14 mouse cellular contexts compared by ENCODE assay signal in the genomic region with DNA sequence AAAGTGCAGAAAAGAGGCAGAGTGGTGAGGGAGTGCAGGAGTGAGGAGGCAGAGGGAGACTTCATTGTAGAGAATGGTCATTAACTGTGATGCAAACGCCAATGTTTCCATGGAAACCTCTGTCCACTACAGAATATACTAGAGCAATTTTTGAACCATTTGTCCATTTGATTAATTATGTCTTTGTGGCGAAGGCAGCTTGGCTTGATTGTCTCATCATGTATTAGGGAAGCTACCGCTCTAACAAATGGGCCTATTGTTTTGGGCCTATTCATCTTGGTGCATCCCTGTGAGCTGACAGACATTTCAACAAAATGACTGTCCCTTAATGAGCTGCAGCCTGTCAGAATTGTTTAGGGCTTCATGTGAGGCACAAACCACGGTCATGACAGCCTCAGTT.
DNase-seq lines count a peak whose midpoint lies in the region; ATAC-seq and TF ChIP-seq lines count a peak whose summit lies in the region.
"Had no signal": no experiment of that assay in that cellular context is flagged by ENCODE, and none has a peak within 500 bp of the region (broad histone marks: within the 10 kb centered on the region; RNA-seq: fewer than 3 reads in every experiment).

No protein-coding gene starts in this region.

- TF ChIP-seq CTCF in midbrain, postnatal 0 days (IDR thresholded peaks at IDR 0.05): no peak

- no peaks in the 10 kb centered on the region for H3K36me3 ChIP-seq in midbrain, embryonic 11.5 days (ENCODE audit: control insufficient read depth, insufficient read depth, low read length)
- H3K36me3 ChIP-seq in midbrain, embryonic 10.5 days: no peaks in the 10 kb centered on the region
- no peaks in the 10 kb centered on the region for H3K36me3 ChIP-seq in hindbrain, embryonic 12.5 days
- no peaks in the 10 kb centered on the region for H3K36me3 ChIP-seq in midbrain, postnatal 0 days (ENCODE audit: insufficient read depth, low read length)
- no peaks in the 10 kb centered on the region for H3K36me3 ChIP-seq in liver, embryonic 12.5 days
- no peaks in the 10 kb centered on the region for H3K36me3 ChIP-seq in kidney, embryonic 16.5 days (ENCODE audit: insufficient read depth, low read length)
- H3K36me3 ChIP-seq: G1E; limb, embryonic 12.5 days had no signal

- H3K9me3 ChIP-seq in midbrain, embryonic 11.5 days (ENCODE audit: control insufficient read depth, low read length): no peaks in the 10 kb centered on the region
- no peaks in the 10 kb centered on the region for H3K9me3 ChIP-seq in midbrain, embryonic 10.5 days (replicated peaks)
- H3K9me3 ChIP-seq in hindbrain, embryonic 12.5 days (replicated peaks): no peaks in the 10 kb centered on the region
- no peaks in the 10 kb centered on the region for H3K9me3 ChIP-seq in midbrain, postnatal 0 days (ENCODE audit: low read length)
- H3K9me3 ChIP-seq in liver, embryonic 12.5 days (replicated peaks): no peaks in the 10 kb centered on the region
- H3K9me3 ChIP-seq in kidney, embryonic 16.5 days (ENCODE audit: low read length): no peaks in the 10 kb centered on the region
- H3K9me3 ChIP-seq: G1E; limb, embryonic 12.5 days had no signal

- no peak overlapping the region for H3K4me3 ChIP-seq in midbrain, embryonic 11.5 days (ENCODE audit: low read depth, low read length)
- H3K4me3 ChIP-seq in midbrain, embryonic 10.5 days: no peak overlapping the region
- no peak overlapping the region for H3K4me3 ChIP-seq in hindbrain, embryonic 12.5 days
- no peak overlapping the region for H3K4me3 ChIP-seq in midbrain, postnatal 0 days (ENCODE audit: low read depth, low read length)
- no peak overlapping the region for H3K4me3 ChIP-seq in liver, embryonic 12.5 days
- H3K4me3 ChIP-seq in kidney, embryonic 16.5 days (ENCODE audit: low read length): no peak overlapping the region
- H3K4me3 ChIP-seq: limb, embryonic 12.5 days had no signal

- WGBS in midbrain, embryonic 11.5 days: 37% methylated on average over 4 of the region's 4 CpGs
- WGBS in midbrain, embryonic 10.5 days: 32% methylated on average over 4 of the region's 4 CpGs
- 9% methylated on average over 4 of the region's 4 CpGs for WGBS in hindbrain, embryonic 12.5 days
- 22% methylated on average over 4 of the region's 4 CpGs for WGBS in midbrain, postnatal 0 days
- WGBS in liver, embryonic 12.5 days (ENCODE audit: insufficient replicate concordance): 59% methylated on average over 4 of the region's 4 CpGs
- WGBS in kidney, embryonic 16.5 days: 56% methylated on average over 4 of the region's 4 CpGs

- H3K4me1 ChIP-seq in midbrain, embryonic 11.5 days (ENCODE audit: control insufficient read depth, insufficient read depth, low read length): no peaks in the 10 kb centered on the region
- peaks cover 6% of the 10 kb centered on the region; the same call in 1 of the 2 replicates for H3K4me1 ChIP-seq in midbrain, embryonic 10.5 days
- peaks cover 7% of the 10 kb centered on the region; the same call in 1 of the 2 replicates for H3K4me1 ChIP-seq in hindbrain, embryonic 12.5 days
- no peaks in the 10 kb centered on the region for H3K4me1 ChIP-seq in midbrain, postnatal 0 days (ENCODE audit: insufficient read depth, low read length)
- H3K4me1 ChIP-seq in liver, embryonic 12.5 days: no peaks in the 10 kb centered on the region
- H3K4me1 ChIP-seq in kidney, embryonic 16.5 days (ENCODE audit: insufficient read depth, low read length): no peaks in the 10 kb centered on the region
- H3K4me1 ChIP-seq: limb, embryonic 12.5 days had no signal

- H3K27me3 ChIP-seq in midbrain, embryonic 11.5 days (ENCODE audit: control insufficient read depth, insufficient read depth, low read length): no peaks in the 10 kb centered on the region
- H3K27me3 ChIP-seq in midbrain, embryonic 10.5 days (ENCODE audit: low read depth, poor library complexity, severe bottlenecking): no peaks in the 10 kb centered on the region
- no peaks in the 10 kb centered on the region for H3K27me3 ChIP-seq in hindbrain, embryonic 12.5 days
- H3K27me3 ChIP-seq in midbrain, postnatal 0 days (ENCODE audit: insufficient read depth, low read length): no peaks in the 10 kb centered on the region
- no peaks in the 10 kb centered on the region for H3K27me3 ChIP-seq in liver, embryonic 12.5 days (replicated peaks)
- H3K27me3 ChIP-seq in kidney, embryonic 16.5 days (ENCODE audit: insufficient read depth, low read length): no peaks in the 10 kb centered on the region
- H3K27me3 ChIP-seq: limb, embryonic 12.5 days had no signal

- no peak overlapping the region for H3K9ac ChIP-seq in midbrain, embryonic 11.5 days (ENCODE audit: low read length)
- no peak overlapping the region for H3K9ac ChIP-seq in hindbrain, embryonic 12.5 days
- H3K9ac ChIP-seq in midbrain, postnatal 0 days (replicated peaks; ENCODE audit: low read length, poor library complexity, severe bottlenecking): no peak overlapping the region
- no peak overlapping the region for H3K9ac ChIP-seq in liver, embryonic 12.5 days
- no peak overlapping the region for H3K9ac ChIP-seq in kidney, embryonic 16.5 days (replicated peaks; ENCODE audit: low read length)
- H3K9ac ChIP-seq: limb, embryonic 12.5 days had no signal

- H3K27ac ChIP-seq in midbrain, embryonic 11.5 days (ENCODE audit: low read depth, low read length): no peak overlapping the region
- H3K27ac ChIP-seq in midbrain, embryonic 10.5 days (replicated peaks): no peak overlapping the region
- H3K27ac ChIP-seq in hindbrain, embryonic 12.5 days: no peak overlapping the region
- H3K27ac ChIP-seq in midbrain, postnatal 0 days (ENCODE audit: low read depth, low read length): no peak overlapping the region
- no peak overlapping the region for H3K27ac ChIP-seq in liver, embryonic 12.5 days
- no peak overlapping the region for H3K27ac ChIP-seq in kidney, embryonic 16.5 days (ENCODE audit: low read length)
- H3K27ac ChIP-seq: limb, embryonic 12.5 days had no signal

- no peak for DNase-seq in midbrain, embryonic 11.5 days (ENCODE audit: low spot score, missing footprints)
- no peak for DNase-seq in midbrain, embryonic 10.5 days (ENCODE audit: low spot score)
- DNase-seq in midbrain, postnatal 0 days (ENCODE audit: low spot score): peak; percentile 76
- DNase-seq in left cerebral cortex, adult 18-20 months (ENCODE audit: low spot score in 2 of 2): no peak
- DNase-seq: heart, adult 11 months; kidney, adult 2 months; lung, adult 2 months; spleen, adult 18-20 months had no signal

- no peak overlapping the region for H3K4me2 ChIP-seq in midbrain, embryonic 11.5 days
- no peak overlapping the region for H3K4me2 ChIP-seq in hindbrain, embryonic 12.5 days (replicated peaks)
- H3K4me2 ChIP-seq in midbrain, postnatal 0 days (ENCODE audit: low read depth, low read length, poor library complexity, severe bottlenecking): no peak overlapping the region
- H3K4me2 ChIP-seq in liver, embryonic 12.5 days: no peak overlapping the region
- H3K4me2 ChIP-seq in kidney, embryonic 16.5 days (replicated peaks; ENCODE audit: low read depth, low read length): no peak overlapping the region
- H3K4me2 ChIP-seq: limb, embryonic 12.5 days had no signal

- peak; percentile 75; the same call in 1 of the 2 replicates for ATAC-seq in midbrain, embryonic 11.5 days (ENCODE audit: low FRiP score)
- peak; percentile 96 for ATAC-seq in hindbrain, embryonic 12.5 days (ENCODE audit: low FRiP score)
- ATAC-seq in midbrain, postnatal 0 days (ENCODE audit: low FRiP score): peak; percentile 58; the same call in 1 of the 2 replicates
- no peak for ATAC-seq in liver, embryonic 12.5 days
- ATAC-seq in megakaryocyte progenitor cell, adult 5-6 weeks (replicated peaks; ENCODE audit: poor library complexity): no peak
- no peak for ATAC-seq in kidney, embryonic 16.5 days (ENCODE audit: low FRiP score, low TSS enrichment)

Comparison
In these comparisons a context has a peak if more than half of its experiments do, and no peak if none do; other contexts are left out.
1. ATAC-seq: peak in midbrain, embryonic 11.5 days (single experiment), hindbrain, embryonic 12.5 days (single experiment) and midbrain, postnatal 0 days (single experiment); none in liver, embryonic 12.5 days (single experiment), megakaryocyte progenitor cell, adult 5-6 weeks (single experiment) and kidney, embryonic 16.5 days (single experiment).